Mouse (Mus musculus) kidney, postnatal 0 days (tissue): ENCODE measurements at regions not wholly inside any gene's neighbourhood (a gene's known extent, or its start where the extent isn't known, plus 50 kb on each side); places are given as distances from the start of the nearest gene placed in this dataset.
"Not testable (repeated sequence)": the region's sequence is repeated elsewhere in the genome, so short reads cannot be mapped to it uniquely, and the experiment has no call there.

Experiments
- ATAC-seq: fragments of 200-750 bp; cut with Nextera tagmentation; replicated peaks from 2 replicates; pipeline ENCODE4 v1.8.0; 2017; ENCODE audit warnings: low read depth, moderate number of reproducible peaks, moderate TSS enrichment, moderate library complexity; ENCODE audit not compliant: low FRiP score
- DNase-seq: peaks from one replicate; pipeline ENCODE4 v3.0.0-alpha.2; 2016; ENCODE audit warnings: low spot score
- H3K27ac ChIP-seq: fragments of 300-500 bp; sonication (generic); 2 replicates; pipeline ENCODE4 v1.5.1; 2014; ENCODE audit warnings: mild to moderate bottlenecking
- H3K27me3 ChIP-seq: fragments of 300-500 bp; sonication (generic); 2 replicates; pipeline ENCODE4 v1.6.1; 2014; ENCODE audit warnings: low read length, mixed read lengths; ENCODE audit not compliant: insufficient read depth
- H3K36me3 ChIP-seq: fragments of 300-500 bp; sonication (generic); 2 replicates; pipeline ENCODE4 v1.6.1; 2014; ENCODE audit warnings: low read length, mixed read lengths; ENCODE audit not compliant: insufficient read depth
- H3K4me1 ChIP-seq: fragments of 300-500 bp; sonication (generic); replicated peaks from 2 replicates; pipeline ENCODE4 v1.6.1; 2014; ENCODE audit warnings: antibody characterized with exemption, low read length, mixed read lengths; ENCODE audit not compliant: insufficient read depth
- H3K4me2 ChIP-seq: fragments of 300-500 bp; sonication (generic); 2 replicates; pipeline ENCODE4 v1.6.1; 2014; ENCODE audit warnings: mild to moderate bottlenecking, low read length, moderate library complexity, mixed read lengths
- H3K4me3 ChIP-seq: fragments of 300-500 bp; sonication (generic); replicated peaks from 2 replicates; pipeline ENCODE4 v1.5.1; 2014; ENCODE audit warnings: low read depth, low read length
- H3K9ac ChIP-seq: fragments of 300-500 bp; sonication (generic); 2 replicates; pipeline ENCODE4 v1.6.1; 2014; ENCODE audit warnings: low read depth, low read length
- H3K9me3 ChIP-seq: fragments of 300-500 bp; sonication (generic); replicated peaks from 2 replicates; pipeline ENCODE4 v1.6.1; 2016; ENCODE audit warnings: low read length, inconsistent platforms, mixed read lengths
- CTCF ChIP-seq: IDR thresholded peaks from 2 replicates; pipeline ENCODE4 v1.5.1; 2016; ENCODE audit warnings: antibody characterized with exemption, low read depth, mild to moderate bottlenecking, moderate library complexity
- WGBS: fragments of 180-500 bp; shearing (Covaris S2); extraction: QIAGEN DNeasy Blood & Tissue Kit; methylation state at CpG from one replicate; pipeline ENCODE4 v1.1.7; 2014; 5-methylcytosine and 5-hydroxymethylcytosine counted together

DNA sequence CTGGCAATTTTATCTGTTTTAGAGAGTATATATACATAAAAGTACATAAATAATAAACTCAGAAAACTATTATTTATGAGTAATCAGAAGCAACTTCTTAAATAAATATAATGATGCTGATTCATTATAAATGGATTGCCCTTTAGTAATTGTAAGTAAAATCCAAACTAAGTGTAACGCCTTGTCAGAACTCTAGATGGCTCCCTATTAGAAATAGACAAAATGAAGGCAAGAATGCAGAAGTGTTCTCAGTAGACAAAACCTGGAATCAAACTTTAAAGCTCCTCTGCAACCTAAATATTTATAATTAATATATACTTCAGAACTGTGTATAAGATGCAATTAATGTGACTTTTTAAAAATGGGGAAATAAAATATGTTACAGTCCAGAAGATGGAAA lies 73.4 kb upstream of the Lipo1 start:
- Histone ChIP-seq H3K27ac (no peak overlapping the region), H3K9ac (no peak overlapping the region), H3K4me1 (no peaks in the 10 kb centered on the region), H3K9me3 (no peaks in the 10 kb centered on the region), H3K4me3 (no peak overlapping the region), H3K27me3 (no peaks in the 10 kb centered on the region), H3K4me2 (no peak overlapping the region), H3K36me3 (no peaks in the 10 kb centered on the region)
- 61% methylated on average over 1 of the region's 1 CpGs for WGBS
- DNase-seq (peak; percentile 5), ATAC-seq (no peak)
- peak; percentile 11; the same call in 1 of the 2 replicates for TF ChIP-seq CTCF

DNA sequence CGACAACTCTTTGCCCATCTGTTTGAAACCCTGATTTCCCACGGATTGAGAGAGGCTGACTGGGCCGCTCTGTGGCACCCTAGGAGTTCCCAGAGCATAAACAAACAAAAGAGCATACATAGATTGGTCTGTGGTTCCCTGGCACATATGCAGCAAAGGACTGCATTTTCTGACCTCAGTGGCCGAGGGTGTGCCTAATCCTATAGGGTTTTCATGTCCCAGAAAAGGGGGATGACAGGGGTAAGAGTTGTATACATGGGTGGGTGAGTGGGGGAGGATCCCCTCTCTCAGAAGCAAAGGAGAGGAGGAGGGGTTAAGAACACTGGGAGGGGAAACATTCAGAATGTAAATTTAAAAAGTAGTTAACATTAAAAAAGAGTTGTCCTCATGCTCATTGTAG lies 63.8 kb upstream of the Lipo1 start:
- H3K9ac ChIP-seq, result no peak overlapping the region
- no peak overlapping the region for H3K27ac ChIP-seq
- no peaks in the 10 kb centered on the region for H3K4me1 ChIP-seq
- no peak overlapping the region for H3K4me2 ChIP-seq
- TF ChIP-seq CTCF, result no peak
- H3K9me3 ChIP-seq, result no peaks in the 10 kb centered on the region
- DNase-seq (no peak), ATAC-seq (no peak)
- H3K36me3 ChIP-seq, result no peaks in the 10 kb centered on the region
- WGBS, result 73% methylated on average over 4 of the region's 4 CpGs
- H3K4me3 ChIP-seq, result no peak overlapping the region
- H3K27me3 ChIP-seq, result no peaks in the 10 kb centered on the region

DNA sequence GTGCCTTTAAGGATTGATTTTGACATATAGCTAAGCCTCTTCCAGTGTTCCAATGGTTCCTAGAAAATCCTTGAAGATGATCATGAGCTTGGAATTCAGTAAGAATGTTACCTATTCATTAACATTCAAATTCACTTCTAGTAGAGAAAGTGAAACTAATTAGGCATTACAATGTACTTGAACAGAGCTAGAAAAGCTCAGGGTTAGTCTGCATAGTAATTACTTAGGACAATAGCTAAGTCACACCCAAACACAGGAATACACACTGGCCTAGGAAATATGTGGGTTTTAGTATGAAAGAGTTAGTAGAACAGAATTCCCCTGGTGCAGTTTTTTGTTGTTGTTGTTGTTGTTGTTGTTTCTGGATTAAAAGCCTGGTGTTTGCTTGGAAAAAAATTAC lies 63.4 kb upstream of the Lipo1 start:
- Histone ChIP-seq H3K36me3 (no peaks in the 10 kb centered on the region), H3K4me2 (no peak overlapping the region), H3K4me3 (no peak overlapping the region), H3K4me1 (no peaks in the 10 kb centered on the region), H3K9ac (no peak overlapping the region), H3K27me3 (no peaks in the 10 kb centered on the region), H3K27ac (no peak overlapping the region), H3K9me3 (no peaks in the 10 kb centered on the region)
- TF ChIP-seq CTCF, result no peak
- DNase-seq (no peak), ATAC-seq (no peak)

DNA sequence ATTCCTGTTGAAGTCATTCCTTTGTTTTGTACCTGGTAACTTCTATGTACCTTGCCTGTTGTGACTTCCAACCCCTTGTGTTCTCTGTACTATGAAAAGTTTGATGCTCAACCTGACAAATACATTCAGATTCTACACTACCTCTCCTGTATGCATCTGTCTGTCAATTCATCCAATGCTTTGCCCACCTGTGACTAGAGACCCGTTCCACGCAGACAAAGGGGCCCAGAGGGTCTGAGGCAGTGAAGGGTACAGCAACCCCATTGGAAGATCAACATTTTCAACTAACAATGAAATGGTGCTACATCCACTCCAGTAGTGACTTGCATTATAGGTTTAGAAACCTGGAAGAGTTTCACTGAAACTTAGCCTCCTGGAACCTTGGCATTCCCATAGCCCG lies 62.9 kb upstream of the Lipo1 start:
- H3K4me1 ChIP-seq, H3K27ac ChIP-seq: not testable (repeated sequence)

DNA sequence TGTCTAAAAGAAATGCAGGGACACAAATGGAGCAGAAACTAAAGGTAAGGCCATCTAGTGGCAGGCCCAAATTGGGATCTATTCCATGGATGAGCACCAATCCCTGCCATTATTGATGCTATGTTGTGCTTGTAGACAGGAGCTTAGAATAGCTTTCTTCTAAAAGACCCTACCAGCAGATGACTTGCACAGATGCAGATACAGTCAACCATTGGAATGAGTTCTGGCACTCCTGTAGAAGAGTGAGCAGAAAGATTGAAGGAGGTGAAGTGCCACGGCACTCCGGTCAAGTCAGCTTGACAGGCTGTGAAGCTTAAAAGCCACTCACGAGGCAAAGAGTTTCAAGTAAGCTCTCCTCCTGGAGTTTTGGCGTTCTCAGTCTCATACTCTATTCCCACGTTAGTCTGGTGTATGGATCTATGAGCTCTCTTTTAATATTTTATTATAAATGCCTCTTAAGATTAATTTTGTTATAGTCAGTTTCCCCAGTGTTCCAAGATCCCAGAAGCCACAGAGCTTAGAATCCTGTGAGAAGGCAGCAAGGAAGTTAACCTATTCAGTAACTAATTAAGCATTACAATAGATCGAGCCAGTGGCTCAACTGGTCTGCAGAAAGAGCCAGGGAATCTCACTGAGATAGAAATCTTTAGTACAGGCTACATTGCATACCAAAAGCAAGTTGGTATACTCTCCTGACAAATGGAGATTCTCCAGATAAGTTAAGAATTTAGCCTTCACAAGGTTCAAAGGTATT lies 62.2 kb upstream of the Lipo1 start:
- not testable (repeated sequence) for H3K4me3 ChIP-seq, ATAC-seq
- WGBS, result 83% methylated on average over 6 of the region's 6 CpGs

More for the DNA sequence above, 62.9 kb upstream of the Lipo1 start:
- H3K36me3 ChIP-seq, H3K4me2 ChIP-seq, H3K9me3 ChIP-seq, ATAC-seq, DNase-seq, H3K9ac ChIP-seq, H3K27me3 ChIP-seq, H3K4me3 ChIP-seq: not testable (repeated sequence)
- WGBS, result 90% methylated on average over 3 of the region's 3 CpGs

More for the DNA sequence above, 62.2 kb upstream of the Lipo1 start:
- H3K27ac ChIP-seq, DNase-seq, H3K9ac ChIP-seq, H3K9me3 ChIP-seq, H3K4me2 ChIP-seq, H3K27me3 ChIP-seq, H3K36me3 ChIP-seq, H3K4me1 ChIP-seq: not testable (repeated sequence)
